Mouse (Mus musculus): ENCODE measurements around the gene U2af1l4.

U2af1l4 gene

GRCm38 (mm10) chr7:30586455-30587020 is 23.4 kb downstream of the U2af1l4 start:
- no peak for DNase-seq (ENCODE audit: low read depth, low spot score)

GRCm38 (mm10) chr7:30587842-30588667 is 25.0 kb downstream of the U2af1l4 start:
- peak; percentile 35 for DNase-seq (ENCODE audit: low read depth, low spot score)

GRCm38 (mm10) chr7:30588676-30589434 is 25.8 kb downstream of the U2af1l4 start, which contains the start of gene Kmt2b:
Kmt2b (minus strand) TSS chr7:30588726.
- DNase-seq (ENCODE audit: low read depth, low spot score): peak; percentile 98

- DNase-seq (ENCODE audit: low read depth, low spot score): peak; percentile 81
These were observed 26.6 kb downstream of the U2af1l4 start for GRCm38 (mm10) chr7:30589435-30590301.

- no peak for DNase-seq (ENCODE audit: low read depth, low spot score)
These were observed 28.0 kb downstream of the U2af1l4 start for GRCm38 (mm10) chr7:30590927-30591604.

- DNase-seq (ENCODE audit: low read depth, low spot score): no peak
These were observed 28.5 kb downstream of the U2af1l4 start for GRCm38 (mm10) chr7:30591605-30591951.

GRCm38 (mm10) chr7:30592772-30593423 is 29.8 kb downstream of the U2af1l4 start:
- no peak for DNase-seq (ENCODE audit: low read depth, low spot score)

GRCm38 (mm10) chr7:30593579-30594509 is 30.7 kb downstream of the U2af1l4 start:
- DNase-seq (ENCODE audit: low read depth, low spot score): no peak

GRCm38 (mm10) chr7:30594510-30595024 is 31.5 kb downstream of the U2af1l4 start:
- no peak for DNase-seq (ENCODE audit: low read depth, low spot score)

GRCm38 (mm10) chr7:30596093-30596492 is 33.0 kb downstream of the U2af1l4 start:
- DNase-seq (ENCODE audit: low read depth, low spot score): no peak

GRCm38 (mm10) chr7:30596811-30597210 is 33.7 kb downstream of the U2af1l4 start:
- no peak for DNase-seq (ENCODE audit: low read depth, low spot score)

GRCm38 (mm10) chr7:30598786-30599185 is 35.7 kb downstream of the U2af1l4 start, which contains the start of gene Zbtb32:
Zbtb32 (minus strand) TSS chr7:30598909.
- DNase-seq (ENCODE audit: low read depth, low spot score): no peak

GRCm38 (mm10) chr7:30599933-30600353 is 36.8 kb downstream of the U2af1l4 start:
- no peak for DNase-seq (ENCODE audit: low read depth, low spot score)

- DNase-seq (ENCODE audit: low read depth, low spot score): no peak
These were observed 37.5 kb downstream of the U2af1l4 start for GRCm38 (mm10) chr7:30600651-30601050.

GRCm38 (mm10) chr7:30602583-30602982 is 39.5 kb downstream of the U2af1l4 start:
- DNase-seq (ENCODE audit: low read depth, low spot score): no peak

GRCm38 (mm10) chr7:30604424-30604823 is 41.3 kb downstream of the U2af1l4 start:
- DNase-seq (ENCODE audit: low read depth, low spot score): no peak

- no peak for DNase-seq (ENCODE audit: low read depth, low spot score)
These were observed 41.8 kb downstream of the U2af1l4 start for GRCm38 (mm10) chr7:30604944-30605343.

- peak; percentile 42 for DNase-seq (ENCODE audit: low read depth, low spot score)
These were observed 44.7 kb downstream of the U2af1l4 start for GRCm38 (mm10) chr7:30607706-30608309.

Measured in 3T3-L1 (cell line).